Mouse (Mus musculus) heart, postnatal 0 days (tissue): ENCODE results near the gene Hist1h2ai.

Experiments
- CTCF ChIP-seq: IDR thresholded peaks from 2 replicates; pipeline ENCODE4 v1.5.1; 2016; ENCODE audit warnings: antibody characterized with exemption, control low read depth, low read depth
- EP300 ChIP-seq: IDR thresholded peaks from 2 replicates; pipeline ENCODE4 v1.6.1; 2016; ENCODE audit warnings: antibody characterized with exemption, low read depth

DNA sequence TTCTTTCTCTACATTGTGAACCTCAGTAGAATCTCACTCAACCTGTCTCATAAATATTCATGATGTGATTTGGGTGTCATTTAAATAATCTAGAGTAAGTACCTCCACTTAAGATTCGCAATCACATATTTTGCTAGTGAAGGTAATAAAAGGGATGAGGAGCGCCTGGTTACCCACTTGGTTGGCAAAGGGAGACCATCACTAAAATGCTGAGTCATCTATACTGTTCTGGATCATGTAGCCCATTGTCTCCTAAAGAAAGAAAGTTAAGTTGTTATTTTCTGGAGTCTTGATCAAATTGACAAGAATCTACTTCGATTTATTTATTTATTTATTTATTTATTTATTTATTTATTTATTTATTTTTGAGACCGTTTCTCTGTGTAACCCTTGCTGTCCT lies 9.6 kb upstream of the Hist1h2ai start:
- TF ChIP-seq CTCF (no peak), EP300 (no peak)
